Mouse (Mus musculus): ENCODE measurements around the gene Edrf1. TPM values are rescaled to one million over a fixed set of nuclear protein-coding genes. Genes with fewer than 3 reads are reported as not detected.
"Not testable (repeated sequence)": the region's sequence is repeated elsewhere in the genome, so short reads cannot be mapped to it uniquely, and the experiment has no call there.

Edrf1 gene
- polyA plus RNA-seq, 1 experiment: 23.3 TPM

- no peaks in the 10 kb centered on the region for H3K4me1 ChIP-seq (ENCODE audit: control insufficient read depth, insufficient read depth, low read length)
- TF ChIP-seq CTCF (IDR thresholded peaks at IDR 0.05; ENCODE audit: control insufficient read depth, insufficient read depth, low read length) (no peak), POLR2A (IDR thresholded peaks at IDR 0.05; ENCODE audit: borderline replicate concordance, control insufficient read depth, low read depth, low read length) (no peak)
- H3K4me3 ChIP-seq (replicated peaks; ENCODE audit: control insufficient read depth, low read depth, low read length): no peak overlapping the region
- H3K27ac ChIP-seq (ENCODE audit: control insufficient read depth, insufficient read depth, low read depth, low read length, poor library complexity): no peak overlapping the region
- WGBS: 80% methylated on average over 9 of the region's 9 CpGs
These were observed 32.6 kb downstream of the Edrf1 start for GRCm38 (mm10) chr7:133669946-133670345.

GRCm38 (mm10) chr7:133670846-133671245 is 33.5 kb downstream of the Edrf1 start:
- Histone ChIP-seq H3K4me1 (ENCODE audit: control insufficient read depth, insufficient read depth, low read length) (no peaks in the 10 kb centered on the region), H3K27ac (ENCODE audit: control insufficient read depth, insufficient read depth, low read depth, low read length, poor library complexity) (no peak overlapping the region), H3K4me3 (replicated peaks; ENCODE audit: control insufficient read depth, low read depth, low read length) (no peak overlapping the region)
- no peak for TF ChIP-seq POLR2A (IDR thresholded peaks at IDR 0.05; ENCODE audit: borderline replicate concordance, control insufficient read depth, low read depth, low read length)
- no peak for TF ChIP-seq CTCF (IDR thresholded peaks at IDR 0.05; ENCODE audit: control insufficient read depth, insufficient read depth, low read length)
- 63% methylated on average over 3 of the region's 3 CpGs for WGBS

GRCm38 (mm10) chr7:133676002-133676401 is 38.7 kb downstream of the Edrf1 start:
- Histone ChIP-seq H3K4me1 (ENCODE audit: control insufficient read depth, insufficient read depth, low read length) (no peaks in the 10 kb centered on the region), H3K27ac (ENCODE audit: control insufficient read depth, insufficient read depth, low read depth, low read length, poor library complexity) (no peak overlapping the region), H3K4me3 (replicated peaks; ENCODE audit: control insufficient read depth, low read depth, low read length) (no peak overlapping the region)
- WGBS: 75% methylated on average over 9 of the region's 9 CpGs
- TF ChIP-seq POLR2A (IDR thresholded peaks at IDR 0.05; ENCODE audit: borderline replicate concordance, control insufficient read depth, low read depth, low read length) (no peak), CTCF (IDR thresholded peaks at IDR 0.05; ENCODE audit: control insufficient read depth, insufficient read depth, low read length) (peak; percentile 18; the same call in 1 of the 2 replicates)

- Histone ChIP-seq H3K27ac (ENCODE audit: control insufficient read depth, insufficient read depth, low read depth, low read length, poor library complexity) (no peak overlapping the region), H3K4me3 (replicated peaks; ENCODE audit: control insufficient read depth, low read depth, low read length) (no peak overlapping the region), H3K4me1 (ENCODE audit: control insufficient read depth, insufficient read depth, low read length) (no peaks in the 10 kb centered on the region)
- WGBS: 89% methylated on average over 8 of the region's 8 CpGs
- TF ChIP-seq POLR2A (IDR thresholded peaks at IDR 0.05; ENCODE audit: borderline replicate concordance, control insufficient read depth, low read depth, low read length): no peak
- no peak for TF ChIP-seq CTCF (IDR thresholded peaks at IDR 0.05; ENCODE audit: control insufficient read depth, insufficient read depth, low read length)
These were observed 41.4 kb downstream of the Edrf1 start for GRCm38 (mm10) chr7:133678716-133679115.

- WGBS: 74% methylated on average over 4 of the region's 4 CpGs
- Histone ChIP-seq H3K4me1 (ENCODE audit: control insufficient read depth, insufficient read depth, low read length) (no peaks in the 10 kb centered on the region), H3K4me3 (replicated peaks; ENCODE audit: control insufficient read depth, low read depth, low read length) (no peak overlapping the region), H3K27ac (ENCODE audit: control insufficient read depth, insufficient read depth, low read depth, low read length, poor library complexity) (no peak overlapping the region)
- TF ChIP-seq CTCF (IDR thresholded peaks at IDR 0.05; ENCODE audit: control insufficient read depth, insufficient read depth, low read length) (no peak), POLR2A (IDR thresholded peaks at IDR 0.05; ENCODE audit: borderline replicate concordance, control insufficient read depth, low read depth, low read length) (no peak)
These were observed 42.1 kb downstream of the Edrf1 start for GRCm38 (mm10) chr7:133679439-133679838.

GRCm38 (mm10) chr7:133679961-133680360 is 42.6 kb downstream of the Edrf1 start, which contains the start of gene Mmp21:
Gene Mmp21, minus strand, starts transcription at chr7:133680061.
- Histone ChIP-seq H3K27ac (ENCODE audit: control insufficient read depth, insufficient read depth, low read depth, low read length, poor library complexity) (no peak within 1 kb of the TSS), H3K4me1 (ENCODE audit: control insufficient read depth, insufficient read depth, low read length) (no peaks in the 10 kb centered on the region), H3K4me3 (replicated peaks; ENCODE audit: control insufficient read depth, low read depth, low read length) (no peak within 1 kb of the TSS)
- TF ChIP-seq CTCF (IDR thresholded peaks at IDR 0.05; ENCODE audit: control insufficient read depth, insufficient read depth, low read length): no peak
- WGBS: 90% methylated on average over 3 of the region's 3 CpGs

GRCm38 (mm10) chr7:133683626-133684025 is 46.3 kb downstream of the Edrf1 start:
- no peak overlapping the region for H3K4me3 ChIP-seq (replicated peaks; ENCODE audit: control insufficient read depth, low read depth, low read length)
- peaks cover 5% of the 10 kb centered on the region for H3K4me1 ChIP-seq (ENCODE audit: control insufficient read depth, insufficient read depth, low read length)
- H3K27ac ChIP-seq (ENCODE audit: control insufficient read depth, insufficient read depth, low read depth, low read length, poor library complexity): no peak overlapping the region
- WGBS: 75% methylated on average over 5 of the region's 5 CpGs
- TF ChIP-seq CTCF (IDR thresholded peaks at IDR 0.05; ENCODE audit: control insufficient read depth, insufficient read depth, low read length): no peak
- TF ChIP-seq POLR2A (IDR thresholded peaks at IDR 0.05; ENCODE audit: borderline replicate concordance, control insufficient read depth, low read depth, low read length): no peak

- TF ChIP-seq CTCF (IDR thresholded peaks at IDR 0.05; ENCODE audit: control insufficient read depth, insufficient read depth, low read length): peak; percentile 65
- TF ChIP-seq POLR2A (IDR thresholded peaks at IDR 0.05; ENCODE audit: borderline replicate concordance, control insufficient read depth, low read depth, low read length): no peak
- 75% methylated on average over 5 of the region's 5 CpGs for WGBS
- H3K4me3 ChIP-seq (replicated peaks; ENCODE audit: control insufficient read depth, low read depth, low read length): no peak overlapping the region
- H3K27ac ChIP-seq (ENCODE audit: control insufficient read depth, insufficient read depth, low read depth, low read length, poor library complexity): no peak overlapping the region
- peaks cover 5% of the 10 kb centered on the region for H3K4me1 ChIP-seq (ENCODE audit: control insufficient read depth, insufficient read depth, low read length)
These were observed 46.8 kb downstream of the Edrf1 start for GRCm38 (mm10) chr7:133684110-133684509.

- Histone ChIP-seq H3K27ac (ENCODE audit: control insufficient read depth, insufficient read depth, low read depth, low read length, poor library complexity) (no peak overlapping the region), H3K4me1 (ENCODE audit: control insufficient read depth, insufficient read depth, low read length) (peaks cover 5% of the 10 kb centered on the region), H3K4me3 (replicated peaks; ENCODE audit: control insufficient read depth, low read depth, low read length) (no peak overlapping the region)
- TF ChIP-seq CTCF (IDR thresholded peaks at IDR 0.05; ENCODE audit: control insufficient read depth, insufficient read depth, low read length) (no peak), POLR2A (IDR thresholded peaks at IDR 0.05; ENCODE audit: borderline replicate concordance, control insufficient read depth, low read depth, low read length) (no peak)
- 63% methylated on average over 6 of the region's 6 CpGs for WGBS
These were observed 47.4 kb downstream of the Edrf1 start for GRCm38 (mm10) chr7:133684701-133685100.

GRCm38 (mm10) chr7:133685644-133686043 is 48.3 kb downstream of the Edrf1 start:
- not testable (repeated sequence) for H3K4me1 ChIP-seq (ENCODE audit: control insufficient read depth, insufficient read depth, low read length); H3K27ac ChIP-seq (ENCODE audit: control insufficient read depth, insufficient read depth, low read depth, low read length, poor library complexity)

More at GRCm38 (mm10) chr7:133685644-133686043, 48.3 kb downstream of the Edrf1 start:
- H3K4me3 ChIP-seq (replicated peaks; ENCODE audit: control insufficient read depth, low read depth, low read length): not testable (repeated sequence)
